Mouse (Mus musculus) midbrain, embryonic 15.5 days (tissue): ENCODE measurements around the gene Ugt1a2. TPM values are rescaled to one million over a fixed set of nuclear protein-coding genes. Genes with fewer than 3 reads are reported as not detected.

ENCODE experiments used
- ATAC-seq: fragments of 200-750 bp; cut with Nextera tagmentation; replicated peaks from 2 replicates; pipeline ENCODE4 v1.8.0; 2017; ENCODE audit warnings: moderate TSS enrichment
- H3K27ac ChIP-seq: fragments of 300-500 bp; sonication (generic); 2 replicates; pipeline ENCODE4 v1.5.1; 2015; ENCODE audit warnings: mild to moderate bottlenecking, inconsistent platforms
- H3K27me3 ChIP-seq: fragments of 300-500 bp; sonication (generic); replicated peaks from 2 replicates; pipeline ENCODE4 v1.6.1; 2015; ENCODE audit warnings: inconsistent platforms
- H3K36me3 ChIP-seq: fragments of 300-500 bp; sonication (generic); replicated peaks from 2 replicates; pipeline ENCODE4 v1.6.1; 2015; ENCODE audit warnings: inconsistent platforms
- H3K4me1 ChIP-seq: fragments of 300-500 bp; sonication (generic); 2 replicates; pipeline ENCODE4 v1.6.1; 2015; ENCODE audit warnings: inconsistent platforms
- H3K4me2 ChIP-seq: fragments of 300-500 bp; sonication (generic); 2 replicates; pipeline ENCODE4 v1.6.1; 2015; ENCODE audit warnings: inconsistent platforms, mild to moderate bottlenecking, moderate library complexity
- H3K4me3 ChIP-seq: fragments of 300-500 bp; sonication (generic); 2 replicates; pipeline ENCODE4 v1.5.1; 2015; ENCODE audit warnings: mild to moderate bottlenecking, inconsistent platforms
- H3K9ac ChIP-seq: fragments of 300-500 bp; sonication (generic); 2 replicates; pipeline ENCODE4 v1.6.1; 2015; ENCODE audit warnings: mild to moderate bottlenecking, inconsistent platforms
- H3K9me3 ChIP-seq: fragments of 300-500 bp; sonication (generic); 2 replicates; pipeline ENCODE4 v1.6.1; 2016; ENCODE audit warnings: inconsistent platforms
- WGBS: fragments of 180-500 bp; shearing (Covaris S2); methylation state at CpG from one replicate; pipeline ENCODE4 v1.1.7; 2015; ENCODE audit warnings: mixed read lengths; 5-methylcytosine and 5-hydroxymethylcytosine counted together
- polyA plus RNA-seq: library from polyadenylated mRNA; unstranded; fragments of >200 nt; fragmentation: Nextera tagmentation; extraction: Ambion mirVana; gene quantifications from 2 replicates; pipeline ENCODE4 v1.2.1, GENCODE M21; 2015

The Ugt1a2 gene
- polyA plus RNA-seq, 1 experiment from 2014 or later: not detected

DNA sequence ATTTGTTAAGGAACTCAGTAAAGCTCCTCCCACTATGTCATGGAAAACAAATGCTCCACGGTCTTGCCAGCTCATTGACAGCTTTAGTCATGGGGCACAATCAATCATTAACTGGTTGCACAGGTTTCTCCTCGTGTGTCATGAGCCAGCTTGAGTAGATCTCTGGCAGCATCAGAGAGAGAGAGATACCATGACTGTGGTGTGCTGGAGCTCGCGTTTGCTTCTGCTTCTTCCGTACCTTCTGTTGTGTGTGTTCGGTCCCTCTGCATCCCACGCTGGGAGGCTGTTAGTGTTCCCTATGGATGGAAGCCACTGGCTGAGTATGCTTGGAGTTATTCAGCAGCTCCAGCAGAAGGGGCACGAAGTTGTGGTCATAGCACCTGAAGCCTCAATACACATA lies 11.4 kb downstream of the Ugt1a2 start, which contains the start of gene Ugt1a1:
Ugt1a1 (plus strand) TSS at position 148 of the 400 bp plus-strand sequence.
- Histone ChIP-seq H3K4me3 (no peak within 1 kb of the TSS), H3K9me3 (peaks cover 52% of the 10 kb centered on the region), H3K4me2 (no peak within 1 kb of the TSS), H3K36me3 (no peaks in the 10 kb centered on the region), H3K4me1 (no peaks in the 10 kb centered on the region), H3K27ac (no peak within 1 kb of the TSS), H3K27me3 (no peaks in the 10 kb centered on the region), H3K9ac (no peak within 1 kb of the TSS)
- 70% methylated on average over 8 of the region's 8 CpGs for WGBS
- ATAC-seq: 0 out of 2 replicates have a peak, but pooled peaks have one; percentile 25

GRCm38 (mm10) chr1:88212341-88213045 lies 12.1 kb downstream of the Ugt1a2 start:
- H3K27me3 ChIP-seq: no peaks in the 10 kb centered on the region
- no peaks in the 10 kb centered on the region for H3K36me3 ChIP-seq
- H3K4me2 ChIP-seq: no peak overlapping the region
- H3K9ac ChIP-seq: no peak overlapping the region
- peaks cover 59% of the 10 kb centered on the region for H3K9me3 ChIP-seq
- 61% methylated on average over 8 of the region's 8 CpGs for WGBS
- no peak overlapping the region for H3K4me3 ChIP-seq
- H3K27ac ChIP-seq: no peak overlapping the region
- 0 out of 2 replicates have a peak, but pooled peaks have one; percentile 12 for ATAC-seq
- no peaks in the 10 kb centered on the region for H3K4me1 ChIP-seq

DNA sequence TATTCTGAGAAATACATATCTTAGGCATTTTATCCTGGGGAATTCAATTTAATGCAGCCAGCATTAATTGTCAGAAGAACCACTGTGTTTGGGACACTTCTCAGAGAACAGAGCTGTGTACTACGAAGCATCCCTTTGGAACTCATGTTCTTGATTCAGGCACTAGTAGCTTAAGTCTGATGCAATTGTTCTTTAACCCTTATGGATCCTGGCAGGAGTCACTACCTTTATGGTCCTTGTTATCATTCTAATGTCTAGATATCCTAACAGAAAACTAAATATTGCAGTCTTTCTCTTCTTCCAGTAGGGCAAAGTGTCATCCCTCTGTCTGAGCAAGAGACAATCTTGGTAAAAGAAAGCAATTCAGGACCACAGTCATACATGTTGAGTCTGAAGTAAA lies 12.7 kb downstream of the Ugt1a2 start:
- Histone ChIP-seq H3K9me3 (peaks cover 61% of the 10 kb centered on the region), H3K4me3 (no peak overlapping the region), H3K4me2 (no peak overlapping the region), H3K36me3 (no peaks in the 10 kb centered on the region), H3K27ac (no peak overlapping the region), H3K27me3 (no peaks in the 10 kb centered on the region), H3K9ac (no peak overlapping the region), H3K4me1 (no peaks in the 10 kb centered on the region)
- 77% methylated on average over 1 of the region's 1 CpGs for WGBS
- ATAC-seq: no peak

GRCm38 (mm10) chr1:88213766-88214461 lies 13.5 kb downstream of the Ugt1a2 start:
- no peaks in the 10 kb centered on the region for H3K36me3 ChIP-seq
- H3K27ac ChIP-seq: no peak overlapping the region
- 83% methylated on average over 2 of the region's 2 CpGs for WGBS
- H3K27me3 ChIP-seq: no peaks in the 10 kb centered on the region
- peaks cover 61% of the 10 kb centered on the region for H3K9me3 ChIP-seq
- H3K4me1 ChIP-seq: no peaks in the 10 kb centered on the region
- ATAC-seq: no peak
- H3K4me2 ChIP-seq: no peak overlapping the region
- no peak overlapping the region for H3K4me3 ChIP-seq
- H3K9ac ChIP-seq: no peak overlapping the region

GRCm38 (mm10) chr1:88214462-88214952 lies 14.1 kb downstream of the Ugt1a2 start:
- no peak for ATAC-seq
- 79% methylated on average over 2 of the region's 2 CpGs for WGBS
- Histone ChIP-seq H3K4me1 (no peaks in the 10 kb centered on the region), H3K4me2 (no peak overlapping the region), H3K4me3 (no peak overlapping the region), H3K9me3 (peaks cover 61% of the 10 kb centered on the region), H3K9ac (no peak overlapping the region), H3K27me3 (no peaks in the 10 kb centered on the region), H3K36me3 (no peaks in the 10 kb centered on the region), H3K27ac (no peak overlapping the region)

DNA sequence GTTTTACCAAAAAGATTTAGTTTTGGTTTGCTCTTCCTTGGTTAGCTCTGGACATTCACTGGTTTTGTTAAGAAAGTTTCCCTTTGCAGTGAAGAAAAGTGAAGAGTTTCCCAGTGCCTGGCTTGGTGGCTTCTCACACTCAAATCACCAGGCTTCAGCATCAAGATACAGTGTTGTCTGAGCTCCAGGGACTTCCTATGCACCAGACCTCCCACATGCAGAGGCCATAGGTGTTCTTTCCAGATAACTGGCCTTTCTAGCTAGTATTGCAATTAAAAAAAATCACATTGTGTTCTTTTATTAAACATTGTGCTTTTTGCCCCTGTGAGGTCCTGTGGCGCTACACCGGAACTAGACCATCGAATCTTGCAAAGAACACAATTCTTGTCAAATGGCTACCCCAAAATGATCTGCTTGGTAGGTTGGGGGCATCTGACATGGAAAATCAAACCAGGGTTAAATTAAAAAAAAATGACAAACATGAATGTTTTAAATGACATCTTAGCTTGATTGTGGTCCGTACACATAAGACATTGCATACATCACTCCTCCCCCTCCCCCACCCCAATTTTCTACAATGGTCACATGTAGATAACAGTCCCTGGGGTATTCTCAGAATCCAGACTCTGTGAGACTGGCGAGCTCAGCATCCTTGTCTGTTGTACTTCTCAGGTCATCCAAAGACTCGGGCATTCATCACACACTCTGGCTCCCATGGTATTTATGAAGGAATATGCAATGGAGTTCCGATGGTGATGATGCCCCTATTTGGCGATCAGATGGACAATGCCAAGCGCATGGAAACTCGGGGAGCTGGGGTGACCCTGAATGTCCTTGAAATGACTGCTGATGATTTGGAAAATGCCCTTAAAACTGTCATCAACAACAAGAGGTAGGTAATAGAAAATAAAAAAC lies 15.3 kb downstream of the Ugt1a2 start:
- ATAC-seq: no peak

DNA sequence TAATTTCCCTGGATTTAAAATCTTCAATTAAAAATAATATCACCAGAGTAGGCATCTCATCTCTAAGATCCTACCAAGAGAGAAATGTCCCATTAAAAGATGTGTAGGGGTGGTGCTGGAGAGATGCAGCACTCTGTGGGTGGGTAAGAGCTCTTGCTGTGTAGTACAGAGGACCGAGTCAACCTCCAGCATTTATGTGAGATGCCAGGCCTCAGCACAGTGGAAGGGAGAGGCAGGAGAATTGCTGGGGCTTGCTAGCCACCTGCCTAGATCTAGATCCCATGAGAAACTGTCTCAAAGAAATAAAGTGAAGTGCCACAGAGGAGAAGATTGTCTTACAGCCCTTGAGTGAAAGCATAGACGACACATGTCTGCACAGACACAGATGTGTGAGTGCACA lies 16.1 kb downstream of the Ugt1a2 start:
- no peak for ATAC-seq
- H3K4me3 ChIP-seq: no peak overlapping the region
- 51% methylated on average over 2 of the region's 2 CpGs for WGBS

More for the DNA sequence above, 15.3 kb downstream of the Ugt1a2 start:
- H3K9ac ChIP-seq: no peak overlapping the region
- H3K27ac ChIP-seq: no peak overlapping the region
- H3K4me3 ChIP-seq: no peak overlapping the region
- H3K9me3 ChIP-seq: peaks cover 61% of the 10 kb centered on the region
- 73% methylated on average over 10 of the region's 10 CpGs for WGBS
- H3K36me3 ChIP-seq: no peaks in the 10 kb centered on the region
- H3K4me1 ChIP-seq: no peaks in the 10 kb centered on the region
- no peaks in the 10 kb centered on the region for H3K27me3 ChIP-seq
- H3K4me2 ChIP-seq: no peak overlapping the region

GRCm38 (mm10) chr1:88217144-88217543 lies 16.7 kb downstream of the Ugt1a2 start:
- Histone ChIP-seq H3K9me3 (peaks cover 54% of the 10 kb centered on the region), H3K36me3 (no peaks in the 10 kb centered on the region), H3K27ac (no peak overlapping the region), H3K4me2 (no peak overlapping the region), H3K27me3 (no peaks in the 10 kb centered on the region), H3K4me3 (no peak overlapping the region), H3K4me1 (no peaks in the 10 kb centered on the region), H3K9ac (no peak overlapping the region)
- WGBS: 61% methylated on average over 2 of the region's 2 CpGs
- ATAC-seq: no peak

More for the DNA sequence above, 16.1 kb downstream of the Ugt1a2 start:
- Histone ChIP-seq H3K27me3 (no peaks in the 10 kb centered on the region), H3K9me3 (peaks cover 58% of the 10 kb centered on the region), H3K36me3 (no peaks in the 10 kb centered on the region), H3K4me2 (no peak overlapping the region), H3K9ac (no peak overlapping the region), H3K27ac (no peak overlapping the region), H3K4me1 (no peaks in the 10 kb centered on the region)

DNA sequence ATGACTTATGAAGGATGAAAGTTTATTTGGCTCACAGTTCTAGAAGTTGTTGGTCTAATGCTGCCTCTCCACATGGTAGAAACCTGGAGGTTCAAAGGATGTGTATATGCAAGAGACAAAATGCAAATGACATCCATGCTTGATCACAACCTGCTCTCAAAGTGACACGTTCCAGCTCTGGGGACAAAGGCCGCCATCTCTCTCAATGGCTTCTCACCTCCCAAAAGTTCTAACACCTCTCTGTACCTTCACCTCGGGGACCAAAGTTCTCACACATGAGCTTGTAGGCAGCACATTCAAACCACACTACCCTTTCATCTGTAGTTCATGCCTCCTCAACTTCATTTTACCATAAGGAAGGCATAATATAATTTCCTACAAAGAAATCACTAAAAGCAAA lies 17.2 kb downstream of the Ugt1a2 start:
- H3K4me2 ChIP-seq: no peak overlapping the region
- no peak overlapping the region for H3K27ac ChIP-seq
- 43% methylated on average over 3 of the region's 3 CpGs for WGBS
- H3K36me3 ChIP-seq: no peaks in the 10 kb centered on the region
- H3K9me3 ChIP-seq: peaks cover 52% of the 10 kb centered on the region
- H3K9ac ChIP-seq: no peak overlapping the region
- no peak overlapping the region for H3K4me3 ChIP-seq
- no peaks in the 10 kb centered on the region for H3K27me3 ChIP-seq
- no peak for ATAC-seq
- no peaks in the 10 kb centered on the region for H3K4me1 ChIP-seq

DNA sequence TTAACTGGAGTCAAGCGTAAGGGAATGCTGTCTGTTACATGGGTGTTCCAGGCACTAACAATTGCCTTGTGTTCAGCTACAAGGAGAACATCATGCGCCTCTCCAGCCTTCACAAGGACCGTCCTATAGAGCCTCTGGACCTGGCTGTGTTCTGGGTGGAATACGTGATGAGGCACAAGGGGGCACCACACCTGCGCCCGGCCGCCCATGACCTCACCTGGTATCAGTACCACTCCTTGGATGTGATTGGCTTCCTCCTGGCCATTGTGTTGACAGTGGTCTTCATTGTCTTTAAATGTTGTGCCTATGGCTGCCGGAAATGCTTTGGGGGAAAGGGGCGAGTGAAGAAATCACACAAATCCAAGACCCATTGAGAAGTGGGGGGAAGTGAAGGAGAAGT lies 17.6 kb downstream of the Ugt1a2 start:
- no peaks in the 10 kb centered on the region for H3K27me3 ChIP-seq
- no peak overlapping the region for H3K4me3 ChIP-seq
- H3K27ac ChIP-seq: no peak overlapping the region
- H3K36me3 ChIP-seq: no peaks in the 10 kb centered on the region
- H3K9ac ChIP-seq: no peak overlapping the region
- no peak overlapping the region for H3K4me2 ChIP-seq
- peaks cover 47% of the 10 kb centered on the region for H3K9me3 ChIP-seq
- no peak for ATAC-seq
- 75% methylated on average over 9 of the region's 9 CpGs for WGBS
- H3K4me1 ChIP-seq: no peaks in the 10 kb centered on the region

DNA sequence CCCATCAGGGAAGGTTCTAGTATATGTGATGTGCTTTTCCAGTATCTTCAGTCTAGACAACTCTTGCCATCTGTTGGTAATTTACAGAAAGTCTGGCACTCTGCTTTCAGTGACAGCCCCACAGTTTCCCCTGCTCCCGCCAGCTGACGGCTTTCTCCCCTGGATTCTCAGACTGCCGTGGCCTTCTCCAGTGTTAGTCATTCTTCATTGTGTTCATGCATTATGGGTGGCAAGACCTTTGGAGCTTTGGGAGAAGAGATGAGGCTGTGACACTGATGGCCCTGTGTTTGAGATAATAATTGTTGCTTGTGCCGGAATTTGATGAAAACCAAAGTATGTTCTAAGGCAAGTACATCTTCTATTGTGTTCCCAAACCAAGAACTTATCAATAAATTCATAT lies 18.2 kb downstream of the Ugt1a2 start:
- ATAC-seq: no peak
- 55% methylated on average over 4 of the region's 4 CpGs for WGBS

GRCm38 (mm10) chr1:88219054-88219453 lies 18.7 kb downstream of the Ugt1a2 start:
- no peak overlapping the region for H3K4me3 ChIP-seq
- H3K27me3 ChIP-seq: no peaks in the 10 kb centered on the region
- no peak overlapping the region for H3K27ac ChIP-seq
- no peak for ATAC-seq
- 16% methylated on average over 1 of the region's 1 CpGs for WGBS
- H3K36me3 ChIP-seq: no peaks in the 10 kb centered on the region
- no peaks in the 10 kb centered on the region for H3K4me1 ChIP-seq
- H3K4me2 ChIP-seq: no peak overlapping the region
- peaks cover 37% of the 10 kb centered on the region for H3K9me3 ChIP-seq
- no peak overlapping the region for H3K9ac ChIP-seq

More for the DNA sequence above, 18.2 kb downstream of the Ugt1a2 start:
- no peak overlapping the region for H3K27ac ChIP-seq
- no peaks in the 10 kb centered on the region for H3K27me3 ChIP-seq
- no peak overlapping the region for H3K9ac ChIP-seq
- no peak overlapping the region for H3K4me3 ChIP-seq
- no peak overlapping the region for H3K4me2 ChIP-seq
- H3K36me3 ChIP-seq: no peaks in the 10 kb centered on the region
- H3K4me1 ChIP-seq: no peaks in the 10 kb centered on the region
- peaks cover 42% of the 10 kb centered on the region for H3K9me3 ChIP-seq
